Mouse (Mus musculus): ENCODE data around the gene Rad54l.

Rad54l gene

GRCm38 (mm10) chr4:116076369-116077231 is 46.9 kb downstream of the Rad54l start:
- in situ Hi-C loops (cut with MboI; ENCODE audit: low pct_unique_long_range_greater_than_20kb in 1 of 2, low sequenced_read_pairs in 2 of 2, unreplicated experiment in 1 of 2) = no loop called here

GRCm38 (mm10) chr4:116075631-116076368 is 47.7 kb downstream of the Rad54l start:
- in situ Hi-C loops (cut with MboI; ENCODE audit: low pct_unique_long_range_greater_than_20kb in 1 of 2, low sequenced_read_pairs in 2 of 2, unreplicated experiment in 1 of 2) = no loop called here

GRCm38 (mm10) chr4:116074861-116075620 is 48.4 kb downstream of the Rad54l start, which contains the start of the genes Uqcrh and Lrrc41:
TSS of gene Uqcrh (minus strand) at chr4:116075071.
TSS of gene Lrrc41 (plus strand) at chr4:116075269.
- in situ Hi-C loops (cut with MboI; ENCODE audit: low pct_unique_long_range_greater_than_20kb in 1 of 2, low sequenced_read_pairs in 2 of 2, unreplicated experiment in 1 of 2) = no loop called here

GRCm38 (mm10) chr4:116074145-116074675 is 49.3 kb downstream of the Rad54l start:
- in situ Hi-C loops (cut with MboI; ENCODE audit: low pct_unique_long_range_greater_than_20kb in 1 of 2, low sequenced_read_pairs in 2 of 2, unreplicated experiment in 1 of 2) = no loop called here

- in situ Hi-C loops (cut with MboI; ENCODE audit: low pct_unique_long_range_greater_than_20kb in 1 of 2, low sequenced_read_pairs in 2 of 2, unreplicated experiment in 1 of 2) = no loop called here
Measured at GRCm38 (mm10) chr4:116073146-116073545, 50.3 kb downstream of the Rad54l start.

GRCm38 (mm10) chr4:116070116-116070515 is 53.4 kb downstream of the Rad54l start:
- in situ Hi-C loops (cut with MboI; ENCODE audit: low pct_unique_long_range_greater_than_20kb in 1 of 2, low sequenced_read_pairs in 2 of 2, unreplicated experiment in 1 of 2) = no loop called here

- in situ Hi-C loops (cut with MboI; ENCODE audit: low pct_unique_long_range_greater_than_20kb in 1 of 2, low sequenced_read_pairs in 2 of 2, unreplicated experiment in 1 of 2) = no loop called here
Measured at GRCm38 (mm10) chr4:116063855-116064254, 59.6 kb downstream of the Rad54l start.

GRCm38 (mm10) chr4:116059012-116059726 is 64.3 kb downstream of the Rad54l start:
- in situ Hi-C loops (cut with MboI; ENCODE audit: low pct_unique_long_range_greater_than_20kb in 1 of 2, low sequenced_read_pairs in 2 of 2, unreplicated experiment in 1 of 2) = no loop called here

GRCm38 (mm10) chr4:116057559-116057958 is 65.9 kb downstream of the Rad54l start:
- in situ Hi-C loops (cut with MboI; ENCODE audit: low pct_unique_long_range_greater_than_20kb in 1 of 2, low sequenced_read_pairs in 2 of 2, unreplicated experiment in 1 of 2) = no loop called here

GRCm38 (mm10) chr4:116053399-116053961 is 70.0 kb downstream of the Rad54l start, which contains the start of gene Nsun4:
TSS of gene Nsun4 (minus strand) at chr4:116053876.
- in situ Hi-C loops (cut with MboI; ENCODE audit: low pct_unique_long_range_greater_than_20kb in 1 of 2, low sequenced_read_pairs in 2 of 2, unreplicated experiment in 1 of 2) = no loop called here

- in situ Hi-C loops (cut with MboI; ENCODE audit: low pct_unique_long_range_greater_than_20kb in 1 of 2, low sequenced_read_pairs in 2 of 2, unreplicated experiment in 1 of 2) = no loop called here
Measured at GRCm38 (mm10) chr4:116052526-116053293, 70.8 kb downstream of the Rad54l start.

GRCm38 (mm10) chr4:116049211-116049610 is 74.3 kb downstream of the Rad54l start:
- in situ Hi-C loops (cut with MboI; ENCODE audit: low pct_unique_long_range_greater_than_20kb in 1 of 2, low sequenced_read_pairs in 2 of 2, unreplicated experiment in 1 of 2) = no loop called here

GRCm38 (mm10) chr4:116048130-116048920 is 75.2 kb downstream of the Rad54l start:
- in situ Hi-C loops (cut with MboI; ENCODE audit: low pct_unique_long_range_greater_than_20kb in 1 of 2, low sequenced_read_pairs in 2 of 2, unreplicated experiment in 1 of 2) = no loop called here

- in situ Hi-C loops (cut with MboI; ENCODE audit: low pct_unique_long_range_greater_than_20kb in 1 of 2, low sequenced_read_pairs in 2 of 2, unreplicated experiment in 1 of 2) = no loop called here
Measured at GRCm38 (mm10) chr4:116047681-116048080, 75.8 kb downstream of the Rad54l start.

GRCm38 (mm10) chr4:116046604-116047003 is 76.9 kb downstream of the Rad54l start:
- in situ Hi-C loops (cut with MboI; ENCODE audit: low pct_unique_long_range_greater_than_20kb in 1 of 2, low sequenced_read_pairs in 2 of 2, unreplicated experiment in 1 of 2) = no loop called here

All from mouse embryonic stem cell (cell line).